Mouse (Mus musculus) ES-Bruce4 (cell line): ENCODE data around the gene Zfp319.

Source experiments
- CTCF ChIP-seq: IDR thresholded peaks from one replicate; pipeline ENCODE4 v1.8.1; 2011; ENCODE audit warnings: low read depth, low read length
- EP300 ChIP-seq: IDR thresholded peaks from 2 replicates; pipeline ENCODE4 v1.6.1; 2011; ENCODE audit warnings: low read depth, low read length; ENCODE audit not compliant: insufficient read depth
- POLR2A ChIP-seq: IDR thresholded peaks from one replicate; pipeline ENCODE4 v1.8.1; 2011; ENCODE audit warnings: low read length; ENCODE audit not compliant: insufficient read depth

DNA sequence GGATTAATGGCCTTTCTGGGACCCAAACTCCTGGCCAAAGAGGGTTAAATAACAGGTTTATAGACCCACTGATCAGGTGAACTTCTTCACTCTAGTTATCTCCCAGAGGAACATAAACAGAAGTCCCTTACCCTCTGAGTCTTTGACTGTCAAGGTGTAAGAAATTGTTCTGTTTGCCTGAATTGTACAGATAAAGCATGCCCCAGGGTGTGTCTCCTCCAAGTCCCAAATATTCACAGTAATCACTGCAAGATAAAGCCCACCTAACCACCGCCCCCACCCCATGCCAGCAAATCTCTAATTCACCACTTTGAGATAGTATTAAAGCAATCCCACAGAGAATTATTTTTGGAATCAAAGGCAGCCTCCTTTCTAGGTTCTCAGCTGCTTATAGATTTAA lies 1.4 kb downstream of the Zfp319 start:
- TF ChIP-seq CTCF (no peak), POLR2A (no peak), EP300 (no peak)
